Mouse (Mus musculus): ENCODE data around the gene Bmf. TPM values are rescaled to one million over a fixed set of nuclear protein-coding genes. Genes with fewer than 3 reads are reported as not detected.

The Bmf gene
- total RNA-seq (2023): 10 to 100 TPM in 1 of 2 experiments, 1 to 10 TPM in 1; 8.5 to 13.5 TPM

GRCm38 (mm10) chr2:118549507-118550473, at the start of gene Bmf:
Bmf (minus strand) TSS chr2:118549687.

GRCm38 (mm10) chr2:118597673-118598568, 48.4 kb upstream of the Bmf start, which contains the start of gene Bub1b:
Bub1b (plus strand) TSS chr2:118598211.

GRCm38 (mm10) chr2:118479550-118479909, 70.0 kb downstream of the Bmf start, which contains the start of gene Srp14:
Srp14 (minus strand) TSS chr2:118479711.

Other genes starting within 250 kb of the Bmf start
- gene Gpr176, start 176.3 kb downstream of the Bmf start, total RNA-seq (2023): not detected
- 1 to 10 TPM; 7.7 to 9.1 TPM for gene Eif2ak4, start 161.1 kb downstream of the Bmf start, total RNA-seq (2023)
- 10 to 100 TPM; 80.6 to 83.0 TPM for gene Srp14, start 70.0 kb downstream of the Bmf start, total RNA-seq (2023)
- gene Bub1b, start 48.5 kb upstream of the Bmf start, total RNA-seq (2023): 10 to 100 TPM; 64.0 to 64.1 TPM
- gene Pak6, start 113.6 kb upstream of the Bmf start, total RNA-seq (2023): not detected
- gene Ankrd63, start 154.3 kb upstream of the Bmf start, total RNA-seq (2023): under 1 TPM; 0.70 to 0.93 TPM
- 100 to 1,000 TPM; 163 to 171 TPM for gene Plcb2, start 178.8 kb upstream of the Bmf start, total RNA-seq (2023)
- 10 to 100 TPM; 12.9 to 13.3 TPM for gene Inafm2, start 196.1 kb upstream of the Bmf start, total RNA-seq (2023)
- gene Ccdc9b, start 213.0 kb upstream of the Bmf start, total RNA-seq (2023): under 1 TPM; 0.20 to 0.33 TPM
- gene Phgr1, start 223.1 kb upstream of the Bmf start, total RNA-seq (2023): not detected
- under 1 TPM in 1 of 2 experiments, not detected in 1; 0.04 TPM for gene Disp2, start 230.0 kb upstream of the Bmf start, total RNA-seq (2023)